ENCODE assay signal across 15 mouse cellular contexts in the genomic region with DNA sequence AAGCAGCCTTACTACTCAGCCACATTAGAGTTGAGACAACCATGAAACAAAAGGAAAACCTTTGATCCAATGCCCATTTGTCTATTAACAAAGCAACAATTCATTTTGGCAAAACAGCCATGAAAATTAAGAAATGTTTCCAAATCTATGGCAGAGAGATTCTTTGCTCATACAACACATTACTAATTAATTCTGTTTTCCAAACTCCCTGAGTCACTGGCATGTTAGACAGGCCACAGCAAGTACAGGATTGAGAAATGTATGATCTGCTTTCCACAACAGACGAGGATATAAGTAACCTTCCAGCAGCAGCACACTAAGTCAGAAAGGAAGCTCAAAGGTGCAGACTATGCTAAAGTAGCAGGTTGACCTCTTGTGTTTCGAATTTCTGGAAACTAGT.
"Had no signal": no experiment of that assay in that cellular context is flagged by ENCODE, and none has a peak within 500 bp of the region (broad histone marks: within the 10 kb centered on the region; RNA-seq: fewer than 3 reads in every experiment).

No protein-coding gene starts in this region.

- H3K9me3 ChIP-seq: liver, embryonic 13.5 days; lung, embryonic 15.5 days; neural tube, embryonic 13.5 days had no signal

- H3K4me3 ChIP-seq: liver, embryonic 13.5 days; lung, embryonic 15.5 days; neural tube, embryonic 13.5 days had no signal

- ATAC-seq: liver, postnatal 0 days had no signal

- H3K36me3 ChIP-seq: liver, embryonic 13.5 days; lung, embryonic 15.5 days; neural tube, embryonic 13.5 days had no signal

- H3K27me3 ChIP-seq: liver, embryonic 13.5 days; lung, embryonic 15.5 days; neural tube, embryonic 13.5 days had no signal

- H3K4me1 ChIP-seq: lung, embryonic 15.5 days had no signal

- H3K9ac ChIP-seq: liver, embryonic 13.5 days; liver, postnatal 0 days; lung, embryonic 15.5 days; neural tube, embryonic 13.5 days had no signal

- H3K27ac ChIP-seq: liver, embryonic 13.5 days; lung, embryonic 15.5 days; neural tube, embryonic 13.5 days had no signal

- DNase-seq: kidney, adult 18-20 months; kidney, postnatal 25 days; layer of hippocampus, adult 9-11 months; liver; liver, embryonic 13.5 days; liver, postnatal 0 days; lung, postnatal 36 days; midbrain, embryonic 14.5 days; retina, postnatal 1 day; right cerebral cortex, postnatal 4 days; spleen, adult 18-20 months; thymus, adult 18-20 months; thymus, postnatal 14 days had no signal

- H3K4me2 ChIP-seq: liver, embryonic 13.5 days; lung, embryonic 15.5 days; neural tube, embryonic 13.5 days had no signal
